Mouse (Mus musculus): ENCODE results near the gene Fhit. TPM values are rescaled to one million over a fixed set of nuclear protein-coding genes. Genes with fewer than 3 reads are reported as not detected.
"Not testable (repeated sequence)": the region's sequence is repeated elsewhere in the genome, so short reads cannot be mapped to it uniquely, and the experiment has no call there.

Fhit gene
- total and polyA plus RNA-seq, 3 experiments = 2.9 to 12.5 (median 7.5) TPM

DNA sequence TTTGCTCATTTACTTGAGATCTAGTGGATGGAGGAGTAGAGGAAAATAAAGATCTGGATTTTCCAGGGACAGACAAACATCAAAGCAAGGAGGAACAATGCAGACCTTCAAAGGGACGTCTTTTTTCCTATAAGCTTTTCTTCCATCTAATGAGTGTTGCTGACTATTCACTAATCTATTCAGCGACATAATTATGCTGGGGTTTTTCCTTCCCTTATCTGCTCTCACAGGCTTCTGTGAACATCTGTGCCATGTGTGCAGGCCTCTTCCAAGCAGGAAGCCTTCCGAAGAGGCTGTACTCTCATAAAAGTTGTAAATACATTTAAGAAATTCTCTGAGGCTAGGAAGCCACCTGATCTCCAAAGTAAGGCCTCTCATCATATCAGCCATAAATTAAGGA, 228.2 kb downstream of the Fhit start:
- no peak for DNase-seq

DNA sequence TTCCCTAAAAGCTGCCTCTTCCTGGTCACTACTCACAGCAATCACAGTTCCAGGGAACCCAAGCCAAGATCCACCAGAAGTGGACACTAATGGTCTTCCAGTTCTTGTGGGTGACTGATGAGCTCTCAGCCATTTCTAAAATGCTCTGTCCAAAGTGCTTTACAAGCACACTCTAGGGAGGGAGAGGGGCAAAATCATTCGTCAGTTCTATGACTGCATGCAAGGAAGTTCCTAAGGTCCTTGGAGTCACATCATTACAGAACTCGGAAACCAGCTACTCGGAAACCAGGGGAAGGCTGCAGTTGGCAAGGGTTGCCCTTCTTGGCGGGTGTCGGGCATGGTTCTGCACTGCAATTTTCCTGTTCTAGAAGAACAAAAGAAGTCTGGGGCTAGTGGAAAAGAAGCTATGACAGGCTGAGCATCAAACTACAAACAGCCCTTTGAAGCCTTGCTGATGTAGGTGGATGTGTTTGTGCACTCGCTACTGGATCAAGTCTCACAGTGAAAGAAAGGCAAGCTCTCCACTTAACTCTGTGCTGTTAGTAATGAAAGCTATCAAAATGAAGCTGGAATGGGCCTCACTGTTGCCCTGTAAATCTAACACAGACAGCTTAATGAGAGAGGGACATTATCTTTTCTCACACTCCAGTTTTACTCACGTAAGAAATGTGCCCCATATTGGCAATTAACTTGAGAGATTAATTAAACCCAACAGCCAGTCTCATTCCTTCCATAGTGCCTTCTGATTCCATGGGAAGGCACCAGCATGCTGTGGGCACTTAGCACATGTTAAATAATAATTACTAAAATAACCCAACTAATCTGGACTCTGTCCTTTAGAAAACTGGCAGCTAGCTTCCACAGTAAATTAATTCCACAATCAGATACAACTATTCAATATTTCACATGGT, 243.7 kb downstream of the Fhit start:
- no peak for DNase-seq

GRCm38 (mm10) chr14:10908011-10908410, 253.8 kb downstream of the Fhit start:
- DNase-seq = no peak

DNA sequence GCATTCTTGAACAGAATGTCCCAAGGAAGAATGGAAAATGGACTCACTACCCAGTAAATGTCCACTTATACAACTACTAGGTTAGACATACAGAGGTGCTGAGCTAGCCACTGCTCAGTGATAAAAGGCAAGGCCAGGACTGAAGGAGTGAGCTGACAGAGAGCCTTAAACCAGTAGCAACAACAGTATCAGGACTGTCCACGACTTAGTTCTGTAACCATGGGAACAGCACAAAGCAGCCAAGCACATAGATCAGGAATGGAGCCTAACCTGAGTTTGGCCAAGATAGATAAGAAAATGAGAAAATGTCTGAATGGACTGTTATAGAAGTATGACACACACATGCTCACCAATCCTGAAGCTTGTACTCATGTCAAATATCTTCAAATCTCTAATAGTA, 279.1 kb downstream of the Fhit start:
- no peak for DNase-seq

- no peak for DNase-seq
Observed at GRCm38 (mm10) chr14:10880749-10881148, 281.1 kb downstream of the Fhit start.

- DNase-seq = no peak
Observed at GRCm38 (mm10) chr14:10874595-10875372, 287.1 kb downstream of the Fhit start.

DNA sequence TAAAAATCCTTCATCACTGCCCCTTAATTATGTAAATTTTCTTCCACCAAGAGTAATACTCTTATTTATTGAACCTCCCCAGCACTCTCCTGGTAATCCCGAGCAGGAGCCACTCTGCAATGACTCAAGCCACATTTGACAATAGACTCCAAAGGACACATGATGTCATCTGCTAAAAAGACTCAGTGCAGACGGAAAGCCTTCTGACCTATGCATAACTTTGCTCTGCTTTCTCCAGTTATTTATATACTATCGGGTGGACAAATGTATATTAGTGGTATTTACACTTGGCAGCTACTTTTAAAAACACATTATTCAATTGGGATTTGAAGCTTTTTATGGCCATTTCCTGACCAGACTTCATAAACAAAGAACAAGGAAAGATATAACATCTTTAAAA, 304.2 kb downstream of the Fhit start:
- DNase-seq = no peak

- no peak for DNase-seq
Observed at GRCm38 (mm10) chr14:10851936-10852335, 309.9 kb downstream of the Fhit start.

- no peak for DNase-seq
Observed at GRCm38 (mm10) chr14:10836001-10836400, 325.8 kb downstream of the Fhit start.

DNA sequence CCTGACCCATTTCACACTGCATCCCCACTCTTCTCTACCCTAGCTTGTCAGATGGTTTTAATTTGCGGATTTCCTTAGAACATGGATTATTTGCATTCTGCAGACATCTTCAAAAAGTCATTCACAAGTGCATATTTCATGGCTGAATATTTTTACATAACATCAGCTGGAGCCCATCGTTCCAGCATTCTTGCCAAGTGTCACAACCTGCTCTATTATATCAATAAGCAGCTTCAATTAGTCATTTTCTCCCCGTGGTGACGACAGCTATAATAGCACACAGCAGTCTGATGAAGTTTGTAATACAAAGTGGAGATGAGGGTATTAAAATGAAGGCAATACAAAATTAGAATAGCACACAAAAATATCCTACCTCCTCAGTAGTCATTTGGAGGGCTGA, 337.0 kb downstream of the Fhit start:
- no peak for DNase-seq

DNA sequence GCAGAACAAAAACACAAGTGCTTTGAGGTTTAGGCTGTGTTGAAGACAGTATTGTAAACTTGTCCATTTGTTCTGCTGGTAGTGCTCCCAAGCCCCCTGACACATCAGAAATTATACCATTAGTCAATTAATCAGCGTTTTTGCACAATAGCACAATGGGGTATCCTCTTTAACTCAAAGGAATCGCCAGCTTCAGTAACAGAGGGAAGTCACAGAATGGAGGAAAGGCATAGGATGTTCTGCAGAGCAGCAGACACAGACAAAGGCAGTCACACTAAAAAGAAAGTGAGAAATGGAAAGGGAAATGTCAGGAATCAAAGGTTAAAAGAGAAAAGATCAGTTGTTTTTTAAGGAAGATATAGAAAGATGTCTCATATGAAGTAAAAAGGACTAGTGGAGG, 348.3 kb downstream of the Fhit start:
- no peak for DNase-seq

GRCm38 (mm10) chr14:10798489-10799180, 363.2 kb downstream of the Fhit start:
- DNase-seq = no peak

DNA sequence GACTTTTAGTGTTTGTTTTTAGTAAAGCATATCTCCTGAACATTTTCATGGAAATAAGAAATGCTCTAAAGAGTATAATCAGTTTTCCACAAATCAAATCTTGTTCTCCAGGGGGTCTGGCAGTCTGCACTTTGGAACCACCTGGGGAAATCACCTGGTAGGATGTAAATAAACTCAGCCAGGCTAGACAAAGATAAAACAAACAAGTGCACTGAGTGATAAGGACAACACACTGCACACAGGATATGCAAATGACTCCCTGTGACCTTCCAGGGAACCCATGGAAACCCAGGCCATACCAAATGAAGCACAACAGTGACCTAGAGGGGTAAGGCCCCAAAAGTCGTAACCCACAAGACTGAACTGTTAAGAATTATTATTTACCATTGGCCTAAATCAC, 364.2 kb downstream of the Fhit start:
- no peak for DNase-seq

GRCm38 (mm10) chr14:10795498-10796075, 366.2 kb downstream of the Fhit start:
- no peak for DNase-seq

- DNase-seq = no peak
Observed at GRCm38 (mm10) chr14:10783929-10784328, 377.9 kb downstream of the Fhit start.

GRCm38 (mm10) chr14:10778721-10779120, 383.1 kb downstream of the Fhit start:
- peak; percentile 6 for DNase-seq

DNA sequence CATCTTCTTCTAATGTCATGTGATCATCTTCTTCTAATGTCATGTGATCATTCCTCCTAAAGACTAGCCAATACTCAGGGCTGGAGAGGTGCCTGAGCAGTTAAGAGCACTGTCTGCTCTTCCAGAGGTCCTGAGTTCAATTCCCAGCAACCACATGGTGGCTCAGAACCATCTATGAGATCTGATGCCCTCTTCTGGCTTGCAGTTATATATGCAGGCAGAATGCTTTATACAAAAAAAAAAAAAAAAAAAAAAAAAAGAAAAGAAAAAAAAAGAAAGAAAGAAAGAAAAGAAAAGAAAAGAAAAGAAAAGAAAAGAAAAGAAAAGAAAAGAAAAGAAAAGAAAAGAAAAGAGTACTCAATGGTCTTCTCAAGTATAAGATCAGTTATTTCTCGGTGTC, 407.0 kb downstream of the Fhit start:
- DNase-seq = not testable (repeated sequence)

GRCm38 (mm10) chr14:10738076-10738475, 423.8 kb downstream of the Fhit start:
- DNase-seq = no peak

- no peak for DNase-seq
Observed at GRCm38 (mm10) chr14:10722525-10722924, 439.3 kb downstream of the Fhit start.

DNA sequence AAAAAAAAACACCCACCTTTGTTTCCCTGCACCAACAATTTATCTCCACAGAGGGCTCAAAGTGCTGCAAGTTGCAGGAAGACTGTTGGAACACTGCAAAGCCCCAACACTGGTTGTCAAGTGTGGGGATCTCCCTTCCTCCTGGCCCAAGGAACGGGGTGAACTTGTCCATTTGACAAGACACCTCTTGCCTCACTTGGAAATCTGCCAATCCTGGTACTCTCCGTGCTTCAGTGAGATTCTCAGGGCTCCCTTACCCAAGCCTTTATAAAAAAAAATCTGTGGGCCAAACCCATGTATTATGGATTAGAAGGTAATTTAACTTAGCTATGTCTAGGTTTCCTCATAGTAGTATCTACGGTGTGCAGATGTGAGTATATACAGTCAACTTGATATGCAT, 448.9 kb downstream of the Fhit start:
- DNase-seq = no peak

DNA sequence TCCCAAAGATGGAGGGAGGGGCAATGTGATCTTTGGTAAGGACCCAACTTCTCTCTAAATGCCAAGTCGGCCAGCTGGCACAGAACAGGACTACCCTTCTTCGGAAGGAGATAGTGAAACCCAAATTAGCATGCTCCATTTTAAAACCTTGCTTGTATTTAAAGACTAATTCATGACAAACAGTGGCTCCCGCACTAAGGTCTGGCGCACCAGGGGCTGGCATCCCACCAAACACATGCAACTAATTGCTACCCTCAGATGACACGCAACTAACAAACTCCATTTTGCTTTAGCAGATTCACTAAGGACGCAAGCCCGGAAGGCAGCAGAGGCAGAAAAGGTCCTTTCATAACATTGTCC, 449.3 kb downstream of the Fhit start:
- no peak for DNase-seq

GRCm38 (mm10) chr14:10711841-10712521, 449.9 kb downstream of the Fhit start:
- DNase-seq = no peak
